Mouse (Mus musculus): ENCODE measurements around the gene Gemin2. TPM values are rescaled to one million over a fixed set of nuclear protein-coding genes. Genes with fewer than 3 reads are reported as not detected.
"Not testable (repeated sequence)": the region's sequence is repeated elsewhere in the genome, so short reads cannot be mapped to it uniquely, and the experiment has no call there.

The Gemin2 gene
- total RNA-seq, 2 experiments from 2014 or later = 9.2 to 12.2 TPM

DNA sequence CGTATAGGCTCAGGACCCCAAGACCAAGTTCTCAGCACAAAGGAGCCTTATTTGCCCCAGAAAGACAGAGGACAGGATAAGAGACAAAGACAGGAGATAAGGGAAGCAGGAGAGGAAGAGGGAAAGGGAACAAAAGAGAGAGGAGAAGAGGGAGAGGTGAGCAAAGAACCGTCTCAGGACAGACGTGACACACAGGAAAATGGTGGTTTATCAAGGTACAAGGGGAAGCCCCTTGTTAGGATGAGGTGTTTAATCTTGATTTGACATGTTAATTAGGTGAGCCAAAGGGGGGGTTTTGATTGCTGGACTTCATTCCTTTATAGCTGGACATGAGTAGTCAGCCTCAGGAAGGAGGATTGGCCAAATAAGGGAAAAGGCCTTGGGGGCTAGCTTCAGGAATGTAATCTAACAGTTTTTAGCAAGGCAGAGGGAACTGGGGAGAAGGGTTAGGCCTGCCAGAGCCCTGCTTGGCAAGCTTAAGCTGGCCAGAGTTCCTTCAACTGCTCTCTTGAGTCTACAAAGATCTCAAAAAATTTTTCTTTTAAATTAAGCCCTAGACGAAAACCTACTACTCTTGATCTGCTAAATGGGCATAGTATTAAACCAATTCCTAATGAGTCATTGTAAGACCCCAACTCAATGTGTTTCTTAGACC is 42.1 kb downstream of the Gemin2 start:
- ATAC-seq (replicated peaks; ENCODE audit: low FRiP score, poor library complexity, severe bottlenecking) = no peak

DNA sequence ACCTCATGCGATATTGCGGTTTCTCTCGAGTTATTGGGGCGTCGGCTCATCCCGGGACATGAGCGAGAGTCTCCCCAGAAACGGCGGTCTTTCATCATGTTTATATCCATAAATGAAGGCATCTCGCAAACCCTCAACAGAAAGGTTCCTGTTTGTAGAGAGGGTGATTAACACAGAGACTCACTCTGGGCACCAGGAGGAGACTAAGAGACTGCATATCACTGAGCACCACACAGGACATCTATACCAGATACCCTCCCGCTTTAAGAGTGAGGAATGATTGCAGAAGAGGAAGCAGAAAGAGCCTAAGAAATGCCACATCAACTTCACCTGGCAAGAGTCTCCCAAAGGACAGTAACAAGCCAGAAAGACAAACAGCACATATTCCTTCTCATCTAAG is 43.0 kb downstream of the Gemin2 start:
- ATAC-seq (replicated peaks; ENCODE audit: low FRiP score, poor library complexity, severe bottlenecking) = no peak

DNA sequence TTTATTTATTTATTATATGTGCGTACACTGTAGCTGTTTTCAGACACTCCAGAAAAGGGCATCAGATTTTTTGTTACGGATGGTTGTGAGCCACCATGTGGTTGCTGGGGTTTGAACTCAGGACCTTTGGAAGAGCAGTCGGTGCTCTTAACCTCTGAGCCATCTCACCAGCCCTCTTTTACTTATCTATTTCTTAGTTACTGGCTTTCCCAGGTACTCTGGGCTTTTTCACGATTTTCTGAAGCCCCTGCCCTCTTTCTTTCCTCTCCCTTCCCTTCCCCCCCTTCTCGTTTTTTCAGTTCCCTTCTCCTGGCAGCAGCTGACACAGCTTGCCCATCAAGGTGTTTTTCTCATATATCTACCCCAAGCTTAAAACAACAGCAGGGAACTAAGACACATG is 45.0 kb downstream of the Gemin2 start:
- ATAC-seq (replicated peaks; ENCODE audit: low FRiP score, poor library complexity, severe bottlenecking) = not testable (repeated sequence)

DNA sequence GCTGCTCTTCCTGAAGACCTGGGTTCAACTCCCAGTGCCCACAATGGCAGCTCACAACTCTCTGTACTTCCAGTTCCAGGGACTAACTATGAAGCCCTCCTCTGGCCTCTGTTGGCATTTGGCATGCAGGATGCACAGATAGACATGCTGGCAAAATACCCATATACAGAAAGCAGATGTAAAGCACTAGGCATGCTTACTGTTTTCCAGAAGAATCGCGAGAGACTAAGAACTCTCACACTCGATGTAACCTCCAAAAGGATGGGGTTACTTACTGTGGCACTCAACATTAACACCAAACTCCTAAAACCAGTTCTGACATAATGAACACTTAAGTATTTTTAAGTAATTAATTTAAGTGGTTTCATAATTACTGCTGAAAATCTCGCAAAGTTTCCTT is 47.1 kb downstream of the Gemin2 start:
- ATAC-seq (replicated peaks; ENCODE audit: low FRiP score, poor library complexity, severe bottlenecking) = no peak

DNA sequence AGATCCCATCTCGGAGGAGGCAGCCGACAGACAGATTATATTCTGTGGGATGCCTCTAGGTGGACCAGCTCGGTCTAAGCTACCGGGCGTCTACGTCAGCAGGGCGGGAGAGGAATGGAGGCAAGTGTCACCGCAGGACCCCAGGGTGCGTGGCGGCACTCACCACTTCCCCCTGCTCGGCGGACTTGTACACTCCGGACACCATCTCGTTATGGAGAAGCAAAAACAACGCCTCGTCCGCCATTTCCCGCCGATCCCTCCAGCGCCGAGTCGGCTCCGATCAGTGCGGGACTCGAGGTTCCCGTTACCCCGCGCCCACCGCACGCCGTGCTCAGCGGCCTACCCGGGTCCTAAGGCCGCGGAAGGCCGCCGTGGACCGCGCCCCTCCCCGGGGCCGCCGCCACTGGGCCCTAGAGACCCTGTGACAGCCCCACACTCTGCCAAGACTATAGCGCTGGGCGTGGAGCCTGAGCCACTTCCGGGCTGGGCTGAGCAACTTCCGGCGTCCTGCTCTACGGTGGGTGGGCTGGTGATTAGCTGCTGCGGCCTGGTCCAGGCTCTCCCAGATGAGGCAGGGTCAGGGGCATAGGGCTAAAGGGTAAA is 47.9 kb downstream of the Gemin2 start, which contains the start of gene Trappc6b:
Trappc6b (minus strand) TSS at position 480 of the 603 bp plus-strand sequence.
- ATAC-seq (replicated peaks; ENCODE audit: low FRiP score, poor library complexity, severe bottlenecking) = peak; percentile 89

DNA sequence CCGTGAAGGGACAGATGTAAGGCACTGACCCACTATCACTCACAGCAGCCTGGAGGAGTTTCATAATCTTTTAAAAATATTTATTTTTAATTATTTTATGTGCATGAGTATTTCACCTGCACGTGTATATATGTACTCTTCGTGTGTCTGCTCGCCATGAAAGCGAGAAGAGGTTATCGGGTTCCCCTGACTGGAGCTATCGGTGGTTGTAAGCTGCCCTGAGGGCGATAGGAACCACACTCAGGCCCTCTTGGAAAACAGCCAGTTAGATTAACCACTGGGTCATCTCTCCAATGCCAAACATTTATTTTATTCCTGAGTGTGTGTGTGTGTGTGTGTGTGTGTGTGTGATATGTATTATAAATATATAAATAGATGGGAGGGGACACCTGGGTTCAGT is 51.6 kb downstream of the Gemin2 start:
- no peak for ATAC-seq (replicated peaks; ENCODE audit: low FRiP score, poor library complexity, severe bottlenecking)

DNA sequence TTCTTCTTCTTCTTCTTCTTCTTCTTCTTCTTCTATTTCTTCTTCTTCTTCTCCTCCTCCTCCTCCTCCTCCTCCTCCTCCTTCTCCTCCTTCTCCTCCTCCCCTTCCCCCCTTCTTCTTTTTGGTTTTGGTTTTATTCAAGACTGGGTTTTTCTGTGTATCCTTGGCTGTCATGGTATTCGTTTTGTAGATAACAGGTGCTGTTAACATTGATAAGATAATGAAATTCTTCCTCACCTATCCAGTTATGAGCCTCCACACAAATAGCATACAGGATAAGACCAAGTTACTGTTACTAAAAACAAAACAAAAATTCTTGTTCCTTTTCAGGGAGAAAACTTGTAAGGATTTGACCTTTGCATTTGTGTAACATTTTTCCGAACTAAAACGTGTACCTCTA is 52.6 kb downstream of the Gemin2 start:
- ATAC-seq (replicated peaks; ENCODE audit: low FRiP score, poor library complexity, severe bottlenecking) = no peak

DNA sequence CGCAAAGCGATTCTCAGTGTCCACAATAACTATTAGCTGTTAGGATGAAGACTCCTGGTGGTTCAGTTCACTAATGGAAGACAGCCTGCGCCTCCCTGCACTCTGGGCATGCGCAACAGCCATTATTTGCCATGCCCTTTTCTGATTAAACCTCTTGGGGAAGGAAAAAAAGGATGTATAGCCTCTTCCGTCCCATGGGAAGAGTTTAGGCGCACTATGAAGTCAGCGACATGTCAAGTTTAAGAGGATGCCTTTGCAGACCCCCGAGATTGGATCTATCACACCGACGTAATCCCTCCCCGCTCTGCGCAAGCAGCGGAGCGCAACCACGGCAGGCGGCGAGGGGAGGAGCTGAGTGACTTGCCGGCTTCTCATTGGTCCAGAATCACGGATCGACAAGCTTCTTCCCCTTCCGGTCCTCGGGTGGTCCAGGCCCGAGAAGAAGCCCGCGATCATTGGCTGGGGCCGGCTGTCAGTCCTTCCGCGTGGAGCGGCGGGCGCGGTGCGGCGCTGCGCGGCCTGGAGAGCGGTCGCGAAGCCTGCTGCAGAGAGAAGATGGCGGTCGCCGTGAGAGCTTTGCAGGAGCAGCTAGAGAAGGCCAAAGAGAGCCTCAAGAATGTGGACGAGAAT is 53.4 kb downstream of the Gemin2 start, which contains the start of gene Pnn:
Pnn (plus strand) TSS at position 437 of the 630 bp plus-strand sequence.
- ATAC-seq (replicated peaks; ENCODE audit: low FRiP score, poor library complexity, severe bottlenecking) = peak; percentile 100

DNA sequence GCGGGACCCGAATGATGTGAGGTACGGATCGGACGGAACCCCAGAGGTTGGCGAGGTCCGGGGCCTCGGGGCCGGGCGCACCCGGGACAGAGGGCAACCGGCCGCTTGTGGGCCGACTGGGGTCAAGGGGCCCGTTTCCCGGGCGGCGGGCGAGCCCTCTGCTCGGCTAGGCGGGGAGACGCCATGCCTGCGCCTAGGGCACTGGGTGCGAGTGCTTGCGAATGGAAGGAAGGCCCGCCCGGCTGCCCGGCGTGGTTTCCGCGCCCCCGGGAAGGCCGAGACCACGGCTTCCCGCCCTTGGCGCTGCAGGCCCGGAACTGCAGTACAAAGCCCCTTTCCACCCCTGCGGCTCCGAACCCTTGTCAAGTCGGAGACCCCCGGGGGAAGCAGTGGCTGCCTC is 53.9 kb downstream of the Gemin2 start:
- peak; percentile 6 for ATAC-seq (replicated peaks; ENCODE audit: low FRiP score, poor library complexity, severe bottlenecking)

DNA sequence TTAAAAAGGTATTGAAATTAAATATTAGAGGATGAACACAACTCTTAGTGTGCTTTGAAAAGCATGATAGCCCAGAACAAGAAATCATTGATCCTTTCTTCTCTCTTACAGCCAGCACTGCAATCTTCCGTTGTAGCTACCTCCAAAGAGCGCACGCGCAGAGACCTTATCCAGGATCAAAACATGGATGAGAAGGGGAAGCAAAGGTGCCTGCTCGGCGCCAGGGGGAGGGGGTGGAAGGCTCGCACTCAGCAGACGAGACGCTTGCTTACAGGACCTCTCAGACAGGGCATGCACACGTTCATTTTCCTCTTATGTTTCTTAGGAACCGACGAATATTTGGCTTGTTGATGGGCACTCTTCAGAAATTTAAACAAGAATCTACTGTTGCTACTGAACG is 55.6 kb downstream of the Gemin2 start:
- no peak for ATAC-seq (replicated peaks; ENCODE audit: low FRiP score, poor library complexity, severe bottlenecking)

DNA sequence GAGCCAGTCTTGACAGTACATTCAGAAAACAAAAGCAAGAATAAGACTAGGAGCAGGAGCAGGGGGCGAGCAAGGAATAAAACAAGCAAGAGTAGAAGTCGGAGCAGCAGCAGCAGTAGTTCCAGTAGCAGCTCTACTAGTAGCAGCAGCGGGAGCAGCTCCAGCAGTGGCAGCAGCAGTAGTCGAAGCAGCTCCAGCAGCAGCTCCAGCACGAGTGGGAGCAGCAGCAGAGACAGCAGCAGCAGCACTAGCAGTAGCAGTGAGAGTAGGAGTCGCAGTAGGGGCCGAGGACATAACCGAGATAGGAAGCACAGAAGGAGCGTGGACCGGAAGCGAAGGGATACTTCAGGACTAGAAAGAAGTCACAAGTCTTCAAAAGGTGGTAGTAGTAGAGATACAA is 59.1 kb downstream of the Gemin2 start:
- ATAC-seq (replicated peaks; ENCODE audit: low FRiP score, poor library complexity, severe bottlenecking) = no peak

DNA sequence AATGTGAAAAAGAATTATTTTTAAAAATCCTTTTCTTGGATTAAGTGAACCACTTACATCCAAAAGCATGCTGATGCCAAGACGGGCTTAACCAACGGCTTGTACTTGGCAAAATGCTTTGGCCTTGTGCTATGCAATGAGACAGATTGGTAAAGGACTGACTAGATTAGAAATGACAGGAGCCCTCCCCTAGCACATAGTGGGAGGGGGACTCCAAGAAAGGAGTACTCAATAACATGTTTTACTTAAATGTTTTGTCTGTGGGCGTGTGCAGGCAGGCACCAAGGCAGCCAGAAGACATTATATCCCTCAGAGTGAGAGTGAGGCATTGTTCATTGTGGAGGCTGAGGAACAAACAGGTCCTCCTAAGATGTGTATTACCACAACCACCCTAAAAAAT is 60.9 kb downstream of the Gemin2 start:
- ATAC-seq (replicated peaks; ENCODE audit: low FRiP score, poor library complexity, severe bottlenecking) = no peak

DNA sequence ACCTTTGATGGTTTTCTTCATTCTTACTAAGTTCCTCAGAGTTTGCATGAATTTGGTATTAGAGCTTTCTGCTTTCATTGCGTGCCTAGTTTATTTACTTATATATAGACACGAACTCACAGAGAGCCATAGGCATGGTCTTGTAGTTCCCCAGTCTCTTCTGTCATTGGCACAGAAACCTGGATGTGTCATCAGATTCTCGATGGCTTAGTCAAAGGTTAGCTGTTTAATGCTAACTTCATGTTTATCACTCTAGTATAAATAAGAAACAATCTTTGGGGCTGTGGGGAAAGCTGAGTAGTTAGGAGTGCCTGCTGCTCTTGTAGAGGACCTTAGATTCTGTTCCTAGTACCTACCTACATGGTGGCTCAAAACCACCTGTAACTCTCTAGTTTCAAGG is 63.8 kb downstream of the Gemin2 start:
- ATAC-seq (replicated peaks; ENCODE audit: low FRiP score, poor library complexity, severe bottlenecking) = no peak

DNA sequence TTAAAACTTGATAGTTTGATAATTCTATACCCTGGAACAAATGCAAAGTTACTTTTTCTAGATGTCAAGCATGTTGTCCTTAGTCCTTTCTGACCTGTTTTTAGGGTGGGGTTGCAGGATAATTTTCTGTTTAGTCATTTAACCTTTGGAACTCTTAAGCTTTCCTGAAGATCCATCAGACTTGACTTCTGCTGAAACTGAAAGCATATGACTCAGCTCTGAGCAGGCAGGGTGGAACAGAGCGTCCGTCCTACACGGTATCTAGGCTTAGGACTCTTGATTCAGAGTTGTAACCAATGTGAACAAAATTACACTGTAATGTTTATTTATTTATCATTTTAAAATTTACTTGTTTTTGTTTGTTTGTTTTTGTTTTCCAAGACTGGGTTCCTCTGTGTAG is 64.7 kb downstream of the Gemin2 start:
- ATAC-seq (replicated peaks; ENCODE audit: low FRiP score, poor library complexity, severe bottlenecking) = no peak

Other genes starting within 250 kb of the Gemin2 start
- gene Sec23a, start 1.4 kb upstream of the Gemin2 start, total RNA-seq (2015; ENCODE audit: low replicate concordance) = 6.5 and 15.9 TPM in 2 replicates
- gene Sec23a, start 1.4 kb upstream of the Gemin2 start, total RNA-seq (2017; ENCODE audit: low replicate concordance) = 10.7 and 13.2 TPM in 2 replicates
- gene Trappc6b, start 48.1 kb downstream of the Gemin2 start, total RNA-seq (2015; ENCODE audit: low replicate concordance) = 57.3 and 74.6 TPM in 2 replicates
- 44.2 and 45.4 TPM in 2 replicates for gene Trappc6b, start 48.1 kb downstream of the Gemin2 start, total RNA-seq (2017; ENCODE audit: low replicate concordance)
- 62.7 and 66.7 TPM in 2 replicates for gene Pnn, start 53.5 kb downstream of the Gemin2 start, total RNA-seq (2015; ENCODE audit: low replicate concordance)
- 67.9 and 69.1 TPM in 2 replicates for gene Pnn, start 53.5 kb downstream of the Gemin2 start, total RNA-seq (2017; ENCODE audit: low replicate concordance)
- 89.4 and 98.9 TPM in 2 replicates for gene Mia2, start 82.4 kb downstream of the Gemin2 start, total RNA-seq (2015; ENCODE audit: low replicate concordance)
- gene Mia2, start 82.4 kb downstream of the Gemin2 start, total RNA-seq (2017; ENCODE audit: low replicate concordance) = 138 and 233 TPM in 2 replicates
- gene Fbxo33, start 206.3 kb downstream of the Gemin2 start, total RNA-seq (2015; ENCODE audit: low replicate concordance) = 54.1 and 60.5 TPM in 2 replicates
- gene Fbxo33, start 206.3 kb downstream of the Gemin2 start, total RNA-seq (2017; ENCODE audit: low replicate concordance) = 20.7 and 21.2 TPM in 2 replicates

All from erythroid progenitor cell, adult 5-6 weeks (primary cell).